Mouse (Mus musculus): ENCODE data around the gene 1700029H14Rik.

1700029H14Rik gene

DNA sequence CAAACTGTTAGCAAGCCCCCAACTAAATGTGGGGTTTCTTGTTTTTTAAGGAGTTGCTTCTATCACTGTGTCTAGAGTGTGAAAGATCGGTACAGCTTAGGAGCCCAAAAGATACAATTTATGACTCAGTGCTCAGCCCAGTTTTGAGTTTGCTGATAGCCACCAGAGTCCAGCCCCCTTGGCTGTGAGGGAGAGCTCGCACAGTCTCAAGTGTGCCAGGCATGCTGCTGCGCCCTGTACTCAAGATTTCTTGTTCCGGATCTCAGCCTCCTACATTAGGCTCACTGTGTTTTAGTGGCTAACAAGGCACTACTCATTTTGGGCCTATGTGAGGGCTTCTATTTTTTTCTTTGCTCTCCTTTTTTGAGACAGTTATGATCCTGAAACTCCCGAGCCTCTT lies 22.1 kb downstream of the 1700029H14Rik start:
- DNase-seq = no peak

GRCm38 (mm10) chr8:13538821-13539220 lies 23.4 kb downstream of the 1700029H14Rik start:
- no peak for DNase-seq

GRCm38 (mm10) chr8:13537102-13537501 lies 25.2 kb downstream of the 1700029H14Rik start:
- no peak for DNase-seq

GRCm38 (mm10) chr8:13533123-13533522 lies 29.1 kb downstream of the 1700029H14Rik start:
- no peak for DNase-seq

DNA sequence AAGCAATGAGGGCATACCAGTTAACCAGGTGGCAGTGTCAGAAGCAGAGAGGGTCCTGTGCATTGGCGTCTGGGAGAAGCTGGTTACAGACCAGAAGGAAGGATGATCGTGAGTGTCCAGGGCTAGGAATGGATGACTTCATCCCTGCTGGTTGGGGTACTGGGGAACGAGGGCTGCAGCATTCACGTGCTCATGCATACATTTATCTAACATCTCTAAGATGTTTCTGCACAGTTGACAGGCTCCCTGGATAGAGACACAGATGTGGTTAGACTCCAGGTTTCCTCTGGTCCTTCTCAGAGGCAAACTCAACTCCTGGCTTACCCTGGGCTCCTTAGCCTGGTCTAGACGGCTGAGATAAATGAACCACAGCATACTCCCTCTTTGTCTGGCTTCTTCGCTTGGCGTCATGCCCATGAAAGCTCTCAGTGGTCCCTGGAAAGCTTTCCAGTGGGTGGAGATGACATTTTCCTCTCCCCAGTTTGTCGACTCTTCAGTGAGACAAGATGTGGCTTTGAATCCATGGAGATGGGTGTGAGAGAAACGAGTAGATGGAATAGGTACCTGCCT lies 30.6 kb downstream of the 1700029H14Rik start:
- no peak for DNase-seq

GRCm38 (mm10) chr8:13530941-13531340 lies 31.3 kb downstream of the 1700029H14Rik start:
- no peak for DNase-seq

DNA sequence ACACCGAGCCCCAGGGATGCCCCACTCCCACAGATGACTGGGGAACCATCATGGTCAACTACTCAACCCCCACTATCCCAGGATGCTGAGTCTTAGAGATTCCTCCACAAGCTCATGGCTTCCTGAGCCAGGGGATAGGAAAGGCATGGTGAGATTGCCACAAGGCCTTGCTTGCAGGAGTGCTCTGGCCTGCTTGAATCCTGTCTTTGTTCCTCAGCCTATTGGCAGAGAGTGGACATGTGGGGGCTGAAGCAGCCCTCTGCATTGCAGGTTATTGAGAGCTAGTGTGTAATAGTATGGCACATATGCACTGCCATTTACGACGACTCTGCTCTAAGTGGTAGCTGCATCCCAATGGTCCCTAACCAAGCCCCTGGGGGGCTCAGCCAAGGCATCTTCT lies 31.9 kb downstream of the 1700029H14Rik start:
- no peak for DNase-seq

DNA sequence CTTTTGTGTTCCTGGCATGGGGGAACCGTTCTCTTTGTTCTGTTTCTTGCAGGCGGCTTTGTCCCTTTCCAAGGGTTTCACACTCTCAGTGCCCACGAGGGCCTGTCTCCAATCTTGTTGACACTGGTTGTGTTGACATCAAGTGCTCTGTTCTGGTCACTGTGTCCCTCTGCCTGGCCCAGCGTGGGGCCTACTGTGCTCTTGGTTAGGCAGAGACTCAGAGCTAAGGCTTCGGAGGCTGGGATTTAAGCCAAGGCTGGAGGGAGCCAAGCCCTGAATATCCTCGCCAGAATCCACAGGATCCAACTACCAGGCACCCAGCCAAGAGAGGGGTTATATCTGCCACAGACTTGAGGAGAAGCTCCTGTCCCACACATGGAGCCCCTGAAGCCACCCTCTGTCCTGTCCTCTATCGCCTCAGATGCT lies 32.4 kb downstream of the 1700029H14Rik start:
- DNase-seq = no peak

GRCm38 (mm10) chr8:13529011-13529840 lies 33.0 kb downstream of the 1700029H14Rik start:
- DNase-seq = no peak

DNA sequence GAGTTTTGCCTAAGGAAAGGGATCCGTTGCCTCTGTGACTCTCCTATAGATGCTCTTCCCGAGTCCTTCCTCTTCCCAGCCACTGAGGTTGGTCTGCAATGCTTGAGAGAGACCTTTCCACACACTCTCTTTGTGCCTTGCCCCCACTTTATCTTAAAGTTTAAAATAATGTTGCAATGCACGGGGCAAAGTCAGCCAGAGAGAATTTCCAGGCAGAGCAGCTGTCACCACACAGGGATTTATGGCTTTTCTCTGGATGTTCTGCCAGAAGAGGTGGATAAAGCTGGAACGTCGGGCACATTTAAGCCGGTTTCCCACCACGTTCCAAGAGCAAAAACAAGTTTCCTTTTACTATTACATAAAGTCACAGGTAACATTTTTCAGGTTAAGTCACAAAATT lies 40.9 kb downstream of the 1700029H14Rik start:
- no peak for DNase-seq

DNA sequence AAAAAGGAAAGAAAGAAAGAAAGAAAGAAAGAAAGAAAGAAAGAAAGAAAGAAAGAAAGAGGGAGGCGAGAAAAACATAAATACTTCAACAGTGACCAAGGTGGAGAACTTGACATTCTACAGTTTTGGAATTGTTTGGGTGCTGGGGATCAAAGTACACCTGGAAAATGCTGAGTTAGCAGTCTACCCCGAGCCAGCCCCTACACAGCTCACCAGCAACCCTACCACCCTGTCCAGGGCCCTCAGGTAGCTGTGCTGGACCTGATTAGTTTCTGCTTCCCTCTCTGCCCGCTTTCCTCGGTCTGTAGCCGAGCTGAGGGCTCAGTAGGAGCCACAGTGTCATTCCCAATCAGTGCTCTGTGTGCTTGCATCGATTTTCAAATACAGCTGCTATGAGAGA lies 41.9 kb downstream of the 1700029H14Rik start:
- no peak for DNase-seq

- DNase-seq = no peak
These were observed 42.8 kb downstream of the 1700029H14Rik start for GRCm38 (mm10) chr8:13519503-13519902.

GRCm38 (mm10) chr8:13517284-13517781 lies 44.9 kb downstream of the 1700029H14Rik start:
- DNase-seq = no peak

DNA sequence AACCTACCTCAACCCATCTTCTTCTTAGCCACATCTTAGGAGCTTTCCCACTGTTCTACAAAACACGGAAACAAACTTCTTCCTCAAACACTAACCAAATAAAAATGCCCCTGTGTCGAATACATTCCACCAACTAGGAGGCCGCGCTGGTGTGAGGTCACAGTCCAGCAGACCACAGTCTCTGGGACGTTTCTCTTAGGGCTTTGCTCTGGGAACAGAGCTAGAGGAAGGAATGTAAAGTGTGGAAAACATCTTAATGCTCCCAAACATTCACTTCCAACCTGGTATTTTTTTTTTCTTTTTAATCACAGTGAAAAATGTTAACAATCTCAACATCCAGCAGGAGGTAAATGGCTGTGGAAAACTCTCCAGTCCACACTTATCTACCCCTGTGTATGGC lies 45.5 kb downstream of the 1700029H14Rik start:
- DNase-seq = no peak

DNA sequence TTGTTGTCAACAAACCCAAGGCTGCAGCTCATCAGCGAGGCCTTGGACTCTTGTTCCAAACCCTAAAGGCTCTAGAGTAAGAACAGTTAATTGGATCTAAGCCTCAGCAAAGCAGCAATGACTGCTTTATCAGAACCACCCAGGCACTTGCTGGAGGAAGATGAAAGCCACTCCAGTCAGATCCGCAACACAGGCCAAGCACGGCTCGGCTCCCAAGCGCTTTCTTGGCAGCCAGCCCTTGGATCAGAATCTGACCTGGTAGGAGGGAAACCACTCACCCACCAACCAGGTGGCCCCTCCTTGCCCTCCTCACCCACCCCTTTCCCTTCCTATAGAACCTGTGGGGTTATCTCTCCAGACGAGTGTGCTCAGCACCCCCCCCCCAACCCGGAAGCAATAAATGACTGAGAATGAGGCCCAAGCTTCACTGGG lies 46.2 kb downstream of the 1700029H14Rik start:
- no peak for DNase-seq

- no peak for DNase-seq
These were observed 48.5 kb downstream of the 1700029H14Rik start for GRCm38 (mm10) chr8:13513556-13514370.

DNA sequence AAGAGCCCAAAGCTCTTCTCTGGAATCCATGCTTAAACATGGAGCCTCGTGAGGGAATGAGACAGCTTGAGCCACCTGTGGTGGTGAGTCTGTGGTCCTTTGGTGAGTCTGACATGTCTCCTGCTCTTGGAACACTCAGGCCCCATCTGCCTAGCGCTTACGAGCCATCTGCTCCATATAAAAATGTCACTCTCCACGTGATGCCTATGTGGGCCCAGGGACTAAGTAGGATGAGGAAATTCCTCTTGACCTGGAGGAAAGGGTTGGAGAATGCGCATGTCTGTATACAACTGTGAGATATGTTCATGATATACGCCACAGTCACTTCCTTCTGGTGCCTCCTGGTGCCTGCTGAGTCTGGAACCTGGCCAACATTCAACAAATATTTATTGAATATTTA lies 49.6 kb downstream of the 1700029H14Rik start:
- DNase-seq = no peak

DNA sequence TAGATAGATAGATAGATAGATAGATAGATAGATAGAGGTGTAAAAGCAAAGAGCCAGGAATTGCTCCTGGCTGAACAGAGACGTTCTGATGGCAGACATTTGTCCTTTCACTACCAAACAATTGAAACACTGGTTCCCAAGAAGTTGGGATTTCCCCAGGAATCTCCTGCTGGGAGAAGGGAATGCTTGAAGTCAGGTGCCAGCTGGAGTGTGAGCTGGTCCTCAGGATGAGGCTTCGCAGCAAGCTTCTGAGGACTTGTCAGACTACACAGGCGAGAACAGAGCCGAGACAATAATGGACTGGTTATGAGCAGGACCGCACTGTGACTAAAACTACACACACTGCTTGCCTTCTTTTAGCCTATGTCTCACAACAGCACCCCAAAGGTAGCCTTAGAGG lies 50.2 kb downstream of the 1700029H14Rik start:
- no peak for DNase-seq

GRCm38 (mm10) chr8:13507284-13507937 lies 54.9 kb downstream of the 1700029H14Rik start:
- no peak for DNase-seq

DNA sequence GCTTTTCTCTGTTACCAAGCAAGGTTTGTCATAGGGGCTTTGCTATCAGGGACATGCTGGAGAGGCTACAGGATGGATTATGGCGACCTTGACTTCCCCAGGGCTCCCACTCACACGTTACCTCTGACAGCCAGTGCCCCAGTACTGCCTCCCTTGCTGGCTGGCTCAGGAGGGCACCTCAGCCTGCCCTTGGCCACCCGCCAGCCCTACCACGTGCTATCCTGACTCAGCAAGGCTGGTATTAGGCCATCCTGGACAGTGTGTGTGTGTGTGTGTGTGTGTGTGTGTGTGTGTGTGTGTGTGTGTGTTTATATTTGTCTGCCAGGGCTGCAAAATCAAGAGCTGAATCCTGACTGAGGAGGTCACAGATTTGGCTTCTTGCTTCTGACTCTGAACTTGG lies 55.4 kb downstream of the 1700029H14Rik start:
- no peak for DNase-seq

DNA sequence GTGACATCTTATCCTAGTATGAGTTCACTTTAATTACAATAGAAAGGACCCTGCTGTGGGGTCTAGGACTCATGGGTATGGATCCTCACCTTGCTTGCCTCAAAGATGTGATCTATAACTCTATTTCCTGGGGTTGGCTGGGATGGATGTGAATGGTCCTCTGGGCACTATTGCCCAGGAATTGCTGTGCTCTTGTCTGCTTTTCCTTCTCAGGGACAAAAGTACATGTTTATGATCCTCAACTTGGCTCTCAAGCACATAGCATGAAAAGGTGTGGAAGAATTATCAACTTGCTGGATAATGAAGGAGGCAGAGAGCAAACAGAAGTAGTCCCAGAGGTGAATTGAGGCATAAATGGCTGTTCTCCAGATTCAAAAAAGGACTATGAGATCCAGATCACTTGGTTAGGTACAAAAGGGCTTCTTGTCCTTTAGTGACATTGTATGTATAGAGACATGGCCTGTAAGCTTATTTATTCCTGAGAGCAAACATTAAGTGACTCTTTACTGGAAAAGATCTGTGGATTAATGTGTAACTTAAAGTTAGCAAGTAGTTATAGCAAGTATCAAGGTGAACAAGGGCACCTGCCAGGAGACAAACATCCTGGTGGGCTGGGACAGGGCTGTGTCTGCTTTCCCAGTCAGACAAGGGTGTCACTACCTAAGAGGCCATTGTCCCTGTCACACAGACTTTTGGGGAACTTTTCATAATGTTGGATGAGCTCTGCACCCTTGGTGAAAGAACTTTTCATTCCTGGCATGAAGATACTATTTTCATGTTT lies 57.2 kb downstream of the 1700029H14Rik start:
- no peak for DNase-seq

All from B cell, adult 2 months (primary cell).